Mouse (Mus musculus): ENCODE results near the gene Gm20388.

- TF ChIP-seq CTCF (IDR thresholded peaks at IDR 0.05; ENCODE audit: low read depth) (peak; percentile 95), EP300 (optimal IDR thresholded peaks at IDR 0.05) (no peak)
These were observed 1963.4 kb downstream of the Gm20388 start for GRCm38 (mm10) chr8:121874031-121874430.
